Mouse (Mus musculus): ENCODE data around the gene Sec31a. TPM values are rescaled to one million over a fixed set of nuclear protein-coding genes. Genes with fewer than 3 reads are reported as not detected.

The Sec31a gene
- polyA plus RNA-seq (2015; fragmentation: Nextera tagmentation; extraction: Ambion mirVana): 127 and 156 TPM in 2 replicates

GRCm38 (mm10) chr5:100415761-100416590 lies at the start of gene Sec31a:
Gene Sec31a, minus strand, starts transcription at chr5:100416234.
- WGBS: under 1% methylated on average over 69 of the region's 82 CpGs
- ATAC-seq (replicated peaks; ENCODE audit: insufficient number of reproducible peaks, insufficient read depth, low FRiP score, low read depth): peak; percentile 97
- Histone ChIP-seq H3K9me3 (replicated peaks) (no peaks in the 10 kb centered on the region), H3K27ac (peak within 1 kb of the TSS; percentile 96), H3K9ac (peak within 1 kb of the TSS; percentile 93), H3K27me3 (no peaks in the 10 kb centered on the region), H3K4me1 (replicated peaks) (peaks cover 37% of the 10 kb centered on the region), H3K4me2 (peak within 1 kb of the TSS; percentile 73), H3K36me3 (peaks cover 27% of the 10 kb centered on the region), H3K4me3 (peak within 1 kb of the TSS; percentile 96)

- H3K27me3 ChIP-seq: no peaks in the 10 kb centered on the region
- peaks cover 26% of the 10 kb centered on the region for H3K36me3 ChIP-seq
- no peak for ATAC-seq (replicated peaks; ENCODE audit: insufficient number of reproducible peaks, insufficient read depth, low FRiP score, low read depth)
- no peaks in the 10 kb centered on the region for H3K9me3 ChIP-seq (replicated peaks)
- 89% methylated on average over 2 of the region's 2 CpGs for WGBS
- no peak overlapping the region for H3K27ac ChIP-seq
- no peak overlapping the region for H3K4me3 ChIP-seq
- H3K4me2 ChIP-seq: no peak overlapping the region
- no peak overlapping the region for H3K9ac ChIP-seq
- H3K4me1 ChIP-seq (replicated peaks): no peaks in the 10 kb centered on the region
These were observed 46.3 kb upstream of the Sec31a start for GRCm38 (mm10) chr5:100462374-100462773.

DNA sequence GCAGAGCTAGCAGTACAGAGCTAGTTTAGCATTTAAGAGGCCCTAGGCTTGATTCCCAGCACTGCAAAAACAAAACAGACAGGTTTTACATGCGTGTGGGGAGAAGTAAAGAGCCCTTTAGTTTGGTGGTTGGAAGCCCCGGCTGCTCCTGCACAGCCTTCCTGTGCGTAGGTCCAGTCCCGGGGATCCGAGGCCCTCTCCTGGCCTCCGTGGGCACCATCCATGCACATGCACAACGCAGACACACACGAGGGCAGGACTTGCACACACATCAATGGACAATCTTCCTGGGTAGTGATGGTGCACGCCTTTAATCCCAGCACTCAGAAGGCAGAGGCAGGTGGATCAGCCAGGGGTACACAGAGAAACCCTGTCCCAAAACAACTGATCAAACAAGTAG lies 45.5 kb upstream of the Sec31a start:
- ATAC-seq (replicated peaks; ENCODE audit: insufficient number of reproducible peaks, insufficient read depth, low FRiP score, low read depth): no peak
- Histone ChIP-seq H3K9ac (no peak overlapping the region), H3K9me3 (replicated peaks) (no peaks in the 10 kb centered on the region), H3K36me3 (peaks cover 28% of the 10 kb centered on the region), H3K4me3 (no peak overlapping the region), H3K27me3 (no peaks in the 10 kb centered on the region), H3K4me2 (no peak overlapping the region), H3K27ac (no peak overlapping the region), H3K4me1 (replicated peaks) (no peaks in the 10 kb centered on the region)
- WGBS: 95% methylated on average over 9 of the region's 9 CpGs

DNA sequence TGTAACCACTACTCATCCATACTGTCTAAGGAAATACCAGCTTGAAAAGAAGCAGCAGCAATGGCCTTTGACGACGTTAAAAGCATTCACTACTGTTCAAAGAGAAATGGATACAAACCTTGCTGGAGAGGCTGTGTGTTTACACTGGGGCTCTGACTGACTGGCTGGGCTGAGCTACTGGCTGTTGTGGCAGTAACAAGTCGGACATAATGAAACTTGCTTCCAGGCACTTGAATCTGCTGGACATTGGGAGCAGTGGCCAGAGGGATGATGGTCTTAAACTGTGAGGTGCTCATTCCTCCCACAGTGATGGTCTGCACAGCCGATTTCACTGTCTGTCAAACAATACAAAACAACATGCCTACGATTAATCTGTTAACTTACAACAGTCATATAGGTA lies 43.4 kb upstream of the Sec31a start:
- no peak for ATAC-seq (replicated peaks; ENCODE audit: insufficient number of reproducible peaks, insufficient read depth, low FRiP score, low read depth)

DNA sequence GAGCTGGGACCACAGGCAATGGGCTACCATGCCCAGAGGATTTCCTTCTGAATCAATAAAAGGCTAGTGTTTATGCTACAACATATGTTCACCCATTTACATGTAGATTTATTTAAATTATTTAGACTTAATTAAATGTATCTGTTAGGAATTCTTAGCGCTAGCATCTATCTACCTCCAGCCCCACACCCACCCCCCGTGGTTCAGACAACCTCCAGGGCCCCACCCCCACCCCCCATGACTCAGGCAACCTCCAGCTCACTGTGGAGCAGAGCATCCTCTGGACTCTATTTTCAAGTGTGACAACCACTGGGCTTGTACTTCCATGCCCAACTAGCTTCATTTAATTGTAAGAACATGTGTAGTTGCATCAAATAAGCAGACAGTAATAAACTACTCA lies 35.8 kb upstream of the Sec31a start:
- Histone ChIP-seq H3K4me1 (replicated peaks) (no peaks in the 10 kb centered on the region), H3K9ac (no peak overlapping the region), H3K4me2 (no peak overlapping the region), H3K4me3 (no peak overlapping the region), H3K27ac (no peak overlapping the region), H3K27me3 (no peaks in the 10 kb centered on the region), H3K9me3 (replicated peaks) (no peaks in the 10 kb centered on the region), H3K36me3 (peaks cover 50% of the 10 kb centered on the region)
- ATAC-seq (replicated peaks; ENCODE audit: insufficient number of reproducible peaks, insufficient read depth, low FRiP score, low read depth): no peak
- 84% methylated on average over 2 of the region's 2 CpGs for WGBS

More for the DNA sequence above, 43.4 kb upstream of the Sec31a start:
- Histone ChIP-seq H3K9me3 (replicated peaks) (no peaks in the 10 kb centered on the region), H3K4me3 (no peak overlapping the region), H3K4me1 (replicated peaks) (no peaks in the 10 kb centered on the region), H3K27me3 (no peaks in the 10 kb centered on the region), H3K4me2 (no peak overlapping the region), H3K9ac (no peak overlapping the region), H3K27ac (no peak overlapping the region), H3K36me3 (peaks cover 28% of the 10 kb centered on the region)
- WGBS: 93% methylated on average over 5 of the region's 5 CpGs

DNA sequence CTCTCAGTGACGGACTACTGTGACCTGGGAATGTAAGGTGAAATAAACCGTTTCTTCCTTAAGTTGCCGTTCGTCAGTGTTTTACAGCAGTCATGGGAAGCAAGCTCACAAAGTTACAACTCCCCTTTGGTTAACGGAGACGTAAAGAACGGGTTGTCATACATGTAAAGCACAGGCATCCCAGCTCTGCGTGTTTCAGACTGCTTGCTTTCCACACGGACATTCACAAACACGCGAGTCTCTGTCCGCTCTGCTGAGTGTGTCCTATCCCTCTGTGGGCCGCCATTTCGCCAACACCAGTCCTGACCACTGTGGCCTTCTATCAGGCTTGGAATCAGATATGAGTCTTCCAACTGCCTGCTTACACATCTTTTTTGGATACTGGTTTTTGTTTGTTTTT lies 22.8 kb upstream of the Sec31a start:
- WGBS: 95% methylated on average over 14 of the region's 14 CpGs
- H3K27me3 ChIP-seq: no peaks in the 10 kb centered on the region
- H3K4me2 ChIP-seq: no peak overlapping the region
- H3K27ac ChIP-seq: no peak overlapping the region
- H3K9me3 ChIP-seq (replicated peaks): no peaks in the 10 kb centered on the region
- H3K9ac ChIP-seq: no peak overlapping the region
- no peak for ATAC-seq (replicated peaks; ENCODE audit: insufficient number of reproducible peaks, insufficient read depth, low FRiP score, low read depth)
- no peak overlapping the region for H3K4me3 ChIP-seq
- H3K36me3 ChIP-seq: peaks cover 4% of the 10 kb centered on the region
- H3K4me1 ChIP-seq (replicated peaks): no peaks in the 10 kb centered on the region

DNA sequence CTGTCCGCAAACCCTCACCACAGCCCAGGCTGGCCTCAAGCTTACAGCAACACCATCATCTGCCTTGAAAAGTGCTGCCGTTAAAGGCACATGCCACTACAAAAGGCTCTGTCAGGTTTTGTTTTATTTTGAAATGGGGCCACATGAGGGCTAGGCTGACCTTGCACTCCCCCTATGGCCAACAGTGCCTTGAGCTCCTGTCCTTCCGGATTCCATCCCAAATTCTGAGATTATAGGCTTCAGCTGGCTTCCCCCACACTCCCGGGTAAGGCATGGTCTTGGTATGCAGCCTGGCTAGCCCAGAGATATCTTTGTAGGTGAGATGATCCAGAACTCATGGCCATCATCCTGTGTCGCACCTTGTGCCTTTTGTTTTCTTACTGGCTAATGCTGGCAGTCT lies 21.9 kb upstream of the Sec31a start:
- no peaks in the 10 kb centered on the region for H3K9me3 ChIP-seq (replicated peaks)
- H3K4me3 ChIP-seq: no peak overlapping the region
- H3K4me2 ChIP-seq: no peak overlapping the region
- no peak overlapping the region for H3K9ac ChIP-seq
- 90% methylated on average over 5 of the region's 5 CpGs for WGBS
- no peak overlapping the region for H3K27ac ChIP-seq
- H3K27me3 ChIP-seq: no peaks in the 10 kb centered on the region
- no peaks in the 10 kb centered on the region for H3K4me1 ChIP-seq (replicated peaks)
- H3K36me3 ChIP-seq: peaks cover under 1% of the 10 kb centered on the region
- no peak for ATAC-seq (replicated peaks; ENCODE audit: insufficient number of reproducible peaks, insufficient read depth, low FRiP score, low read depth)

GRCm38 (mm10) chr5:100437086-100437485 lies 21.1 kb upstream of the Sec31a start:
- no peak overlapping the region for H3K9ac ChIP-seq
- no peaks in the 10 kb centered on the region for H3K27me3 ChIP-seq
- no peaks in the 10 kb centered on the region for H3K9me3 ChIP-seq (replicated peaks)
- no peaks in the 10 kb centered on the region for H3K4me1 ChIP-seq (replicated peaks)
- ATAC-seq (replicated peaks; ENCODE audit: insufficient number of reproducible peaks, insufficient read depth, low FRiP score, low read depth): no peak
- WGBS: 93% methylated on average over 4 of the region's 4 CpGs
- H3K36me3 ChIP-seq: no peaks in the 10 kb centered on the region; the same call in 1 of the 2 replicates
- H3K4me2 ChIP-seq: no peak overlapping the region
- H3K4me3 ChIP-seq: no peak overlapping the region
- H3K27ac ChIP-seq: no peak overlapping the region

- peaks cover 33% of the 10 kb centered on the region for H3K4me1 ChIP-seq (replicated peaks)
- WGBS: 65% methylated on average over 2 of the region's 2 CpGs
- H3K9me3 ChIP-seq (replicated peaks): no peaks in the 10 kb centered on the region
- no peak overlapping the region for H3K4me3 ChIP-seq
- H3K27me3 ChIP-seq: no peaks in the 10 kb centered on the region
- H3K9ac ChIP-seq: no peak overlapping the region
- no peak overlapping the region for H3K27ac ChIP-seq
- ATAC-seq (replicated peaks; ENCODE audit: insufficient number of reproducible peaks, insufficient read depth, low FRiP score, low read depth): no peak
- H3K4me2 ChIP-seq: no peak overlapping the region
- H3K36me3 ChIP-seq: peaks cover 14% of the 10 kb centered on the region
These were observed 14.9 kb upstream of the Sec31a start for GRCm38 (mm10) chr5:100430966-100431365.

DNA sequence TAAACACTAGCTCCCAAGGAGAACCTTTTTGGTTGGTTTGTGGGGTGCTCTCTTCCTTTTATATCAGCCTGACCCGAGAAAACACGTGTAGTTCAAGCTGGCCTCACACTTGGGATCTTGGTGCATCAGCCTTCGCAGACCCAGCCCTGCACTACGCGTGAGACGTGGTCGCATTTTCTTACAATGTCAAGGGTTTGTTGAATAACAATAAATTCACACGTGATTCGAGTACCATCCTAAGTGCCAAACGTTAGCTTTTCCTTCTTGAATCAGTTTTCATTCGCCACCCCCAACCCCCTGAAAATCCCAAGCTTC lies 14.0 kb upstream of the Sec31a start:
- Histone ChIP-seq H3K27me3 (no peaks in the 10 kb centered on the region), H3K27ac (peak overlapping the region; percentile 91), H3K4me1 (replicated peaks) (peaks cover 34% of the 10 kb centered on the region), H3K4me3 (peak overlapping the region; percentile 75), H3K36me3 (peaks cover 21% of the 10 kb centered on the region), H3K9me3 (replicated peaks) (no peaks in the 10 kb centered on the region), H3K4me2 (peak overlapping the region; percentile 86), H3K9ac (peak overlapping the region; percentile 82)
- no peak for ATAC-seq (replicated peaks; ENCODE audit: insufficient number of reproducible peaks, insufficient read depth, low FRiP score, low read depth)
- 2% methylated on average over 11 of the region's 11 CpGs for WGBS

DNA sequence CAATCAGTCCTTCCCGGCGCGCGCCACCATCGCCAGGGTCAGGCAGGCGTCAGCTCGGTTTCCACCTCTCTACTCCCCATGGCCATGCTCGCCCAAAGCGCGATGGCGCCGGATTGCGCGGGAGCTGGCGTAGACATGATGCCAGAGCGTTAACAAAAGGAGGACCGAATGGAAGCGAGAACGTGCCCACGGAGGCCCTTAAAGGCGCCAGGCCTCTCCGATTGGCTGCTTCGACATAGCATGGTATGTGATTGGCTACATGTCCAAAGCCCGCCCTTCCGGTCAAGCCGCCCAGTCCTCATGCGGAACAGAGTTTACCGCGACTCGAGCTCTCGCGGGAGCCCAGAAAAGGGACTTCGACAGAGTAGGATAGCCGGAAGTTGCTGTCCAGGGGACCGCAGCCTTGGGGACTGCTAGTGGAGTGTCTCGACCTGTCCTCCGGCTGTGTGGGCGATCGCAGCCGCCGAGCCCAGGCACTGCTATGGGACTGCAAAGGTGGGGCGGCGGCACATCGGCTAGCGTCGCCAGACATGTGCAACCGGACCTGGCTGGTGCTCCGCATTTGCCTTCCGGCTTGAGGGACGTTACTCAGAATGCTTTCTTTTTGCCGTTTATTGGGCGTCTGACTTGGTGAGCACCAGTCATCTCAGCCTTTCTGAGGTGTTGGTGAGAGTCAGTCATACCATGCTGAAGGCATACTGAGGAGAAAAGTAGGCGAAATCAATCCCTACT lies 13.5 kb upstream of the Sec31a start:
- Histone ChIP-seq H3K27ac (peak overlapping the region; percentile 91), H3K9ac (peak overlapping the region; percentile 82), H3K4me3 (peak overlapping the region; percentile 75), H3K9me3 (replicated peaks) (no peaks in the 10 kb centered on the region), H3K4me2 (peak overlapping the region; percentile 86), H3K36me3 (peaks cover 26% of the 10 kb centered on the region), H3K4me1 (replicated peaks) (peaks cover 40% of the 10 kb centered on the region), H3K27me3 (no peaks in the 10 kb centered on the region)
- ATAC-seq (replicated peaks; ENCODE audit: insufficient number of reproducible peaks, insufficient read depth, low FRiP score, low read depth): peak; percentile 99
- under 1% methylated on average over 53 of the region's 53 CpGs for WGBS

All from heart, embryonic 15.5 days (tissue).